Mouse (Mus musculus): ENCODE measurements around the gene Ssbp3.

- TF ChIP-seq CTCF (IDR thresholded peaks at IDR 0.05; ENCODE audit: low read depth) (no peak), EP300 (IDR thresholded peaks at IDR 0.05; ENCODE audit: low read depth) (no peak)
Observed at GRCm38 (mm10) chr4:106907701-106908425, 2.6 kb upstream of the Ssbp3 start.
